Mouse (Mus musculus): ENCODE measurements around the gene Tln2. TPM values are rescaled to one million over a fixed set of nuclear protein-coding genes. Genes with fewer than 3 reads are reported as not detected.

Gene Tln2
- total RNA-seq, 1 experiment = 20.2 TPM

GRCm38 (mm10) chr9:67573683-67573979, 14.1 kb upstream of the Tln2 start:
- H3K4me1 ChIP-seq (ENCODE audit: control insufficient read depth in 2 of 2, insufficient read depth in 2 of 2, low read length in 2 of 2, poor library complexity in 1 of 2) = peaks cover 0 to 4% of the 10 kb centered on the region in 2 experiments; a peak in 1 of 4 replicates
- no peaks in the 10 kb centered on the region for H3K9me3 ChIP-seq (ENCODE audit: control insufficient read depth, insufficient read depth, low read depth, low read length)
- no peak overlapping the region for H3K27ac ChIP-seq (ENCODE audit: insufficient read depth, low read depth, low read length, poor library complexity, severe bottlenecking)
- H3K36me3 ChIP-seq (ENCODE audit: control insufficient read depth, insufficient read depth, low read length, poor library complexity, severe bottlenecking) = no peaks in the 10 kb centered on the region
- no peak overlapping the region for H3K9ac ChIP-seq (ENCODE audit: insufficient read depth, low read depth, low read length, poor library complexity, severe bottlenecking)
- in situ Hi-C loops (cut with MboI; ENCODE audit: low sequenced_read_pairs in 2 of 2, unreplicated experiment in 2 of 2) = no loop called here
- DNase-seq (ENCODE audit: low read depth, low spot score) = no peak
- TF ChIP-seq HCFC1 (IDR thresholded peaks at IDR 0.05; ENCODE audit: borderline replicate concordance, insufficient read depth, low read length) (no peak), CHD2 (IDR thresholded peaks at IDR 0.05; ENCODE audit: low read depth, low read length) (no peak), ZC3H11A (IDR thresholded peaks at IDR 0.05; ENCODE audit: borderline replicate concordance, low read depth, low read length) (no peak), MAFK (IDR thresholded peaks at IDR 0.05; ENCODE audit: insufficient read depth, low read depth, low read length) (no peak), ZNF384 (IDR thresholded peaks at IDR 0.05; ENCODE audit: low read depth, low read length) (no peak)
- H3K4me3 ChIP-seq (ENCODE audit: insufficient read depth in 1 of 2, low read depth in 1 of 2, low read length in 2 of 2, poor library complexity in 1 of 2, severe bottlenecking in 1 of 2) = no peak overlapping the region

- in situ Hi-C loops (cut with MboI; ENCODE audit: low sequenced_read_pairs in 2 of 2, unreplicated experiment in 2 of 2) = no loop called here
- H3K27ac ChIP-seq (ENCODE audit: insufficient read depth, low read depth, low read length, poor library complexity, severe bottlenecking) = no peak overlapping the region
- no peaks in the 10 kb centered on the region for H3K36me3 ChIP-seq (ENCODE audit: control insufficient read depth, insufficient read depth, low read length, poor library complexity, severe bottlenecking)
- H3K9me3 ChIP-seq (ENCODE audit: control insufficient read depth, insufficient read depth, low read depth, low read length) = no peaks in the 10 kb centered on the region
- TF ChIP-seq MAFK (IDR thresholded peaks at IDR 0.05; ENCODE audit: insufficient read depth, low read depth, low read length) (no peak), HCFC1 (IDR thresholded peaks at IDR 0.05; ENCODE audit: borderline replicate concordance, insufficient read depth, low read length) (no peak), CHD2 (IDR thresholded peaks at IDR 0.05; ENCODE audit: low read depth, low read length) (no peak), ZC3H11A (IDR thresholded peaks at IDR 0.05; ENCODE audit: borderline replicate concordance, low read depth, low read length) (no peak), ZNF384 (IDR thresholded peaks at IDR 0.05; ENCODE audit: low read depth, low read length) (no peak)
- DNase-seq (ENCODE audit: low read depth, low spot score) = no peak
- H3K4me1 ChIP-seq (ENCODE audit: control insufficient read depth in 2 of 2, insufficient read depth in 2 of 2, low read length in 2 of 2, poor library complexity in 1 of 2) = peaks cover 0 to 4% of the 10 kb centered on the region in 2 experiments; a peak in 1 of 4 replicates
- no peak overlapping the region for H3K4me3 ChIP-seq (ENCODE audit: insufficient read depth in 1 of 2, low read depth in 1 of 2, low read length in 2 of 2, poor library complexity in 1 of 2, severe bottlenecking in 1 of 2)
- H3K9ac ChIP-seq (ENCODE audit: insufficient read depth, low read depth, low read length, poor library complexity, severe bottlenecking) = no peak overlapping the region
These were observed 13.5 kb upstream of the Tln2 start for GRCm38 (mm10) chr9:67572790-67573682.

GRCm38 (mm10) chr9:67565801-67566258, 6.3 kb upstream of the Tln2 start:
- TF ChIP-seq CHD2 (IDR thresholded peaks at IDR 0.05; ENCODE audit: low read depth, low read length) = no peak
- TF ChIP-seq ZC3H11A (IDR thresholded peaks at IDR 0.05; ENCODE audit: borderline replicate concordance, low read depth, low read length) = no peak
- TF ChIP-seq MAFK (IDR thresholded peaks at IDR 0.05; ENCODE audit: insufficient read depth, low read depth, low read length) = no peak
- H3K36me3 ChIP-seq (ENCODE audit: control insufficient read depth, insufficient read depth, low read length, poor library complexity, severe bottlenecking) = no peaks in the 10 kb centered on the region
- H3K27ac ChIP-seq (ENCODE audit: insufficient read depth, low read depth, low read length, poor library complexity, severe bottlenecking) = no peak overlapping the region
- no peak overlapping the region for H3K4me3 ChIP-seq (ENCODE audit: insufficient read depth in 1 of 2, low read depth in 1 of 2, low read length in 2 of 2, poor library complexity in 1 of 2, severe bottlenecking in 1 of 2)
- DNase-seq (ENCODE audit: low read depth, low spot score) = no peak
- in situ Hi-C loops (cut with MboI; ENCODE audit: low sequenced_read_pairs in 2 of 2, unreplicated experiment in 2 of 2) = no loop called here
- no peaks in the 10 kb centered on the region for H3K9me3 ChIP-seq (ENCODE audit: control insufficient read depth, insufficient read depth, low read depth, low read length)
- peaks cover 2% of the 10 kb centered on the region in 2 experiments; a peak in 2 of 4 replicates for H3K4me1 ChIP-seq (ENCODE audit: control insufficient read depth in 2 of 2, insufficient read depth in 2 of 2, low read length in 2 of 2, poor library complexity in 1 of 2)
- no peak overlapping the region for H3K9ac ChIP-seq (ENCODE audit: insufficient read depth, low read depth, low read length, poor library complexity, severe bottlenecking)

DNA sequence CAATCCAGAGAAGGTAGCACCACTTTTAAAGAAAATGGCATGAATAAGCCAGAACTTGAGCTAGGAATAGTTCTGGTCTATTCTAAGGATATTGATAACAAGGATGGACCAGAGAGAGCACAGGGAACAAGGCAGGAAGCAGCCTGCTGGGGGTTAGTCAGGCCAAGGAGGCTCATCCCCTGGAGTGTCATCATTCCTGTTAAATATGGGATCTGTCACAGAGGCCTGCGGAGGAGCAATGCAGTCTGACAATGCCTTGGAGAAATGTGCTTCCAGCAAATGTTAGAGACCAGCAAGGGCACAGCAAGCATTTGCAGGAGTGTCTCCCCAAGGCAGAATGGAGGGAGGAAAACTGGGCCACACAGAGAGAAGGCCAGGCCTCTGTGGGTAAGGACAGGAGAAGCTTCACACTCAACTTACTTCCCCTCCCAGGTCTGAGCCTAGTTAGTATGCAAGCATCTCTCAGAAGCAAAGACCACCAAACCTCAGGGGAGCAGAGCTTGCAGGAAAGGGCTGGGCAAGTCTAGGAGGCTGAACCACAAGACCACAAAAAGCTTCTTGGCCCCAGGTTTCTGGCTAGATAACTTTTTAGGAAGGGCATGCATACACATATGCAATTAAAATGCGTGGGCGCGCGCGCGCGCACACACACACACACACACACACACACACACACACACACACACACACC, 9.5 kb downstream of the Tln2 start:
- Histone ChIP-seq H3K36me3 (ENCODE audit: control insufficient read depth, insufficient read depth, low read length, poor library complexity, severe bottlenecking) (no peaks in the 10 kb centered on the region; the same call in 1 of the 2 replicates), H3K27ac (ENCODE audit: insufficient read depth, low read depth, low read length, poor library complexity, severe bottlenecking) (peak overlapping the region; percentile 17; the same call in 1 of the 2 replicates), H3K4me3 (ENCODE audit: insufficient read depth in 1 of 2, low read depth in 1 of 2, low read length in 2 of 2, poor library complexity in 1 of 2, severe bottlenecking in 1 of 2) (no peak overlapping the region), H3K9ac (ENCODE audit: insufficient read depth, low read depth, low read length, poor library complexity, severe bottlenecking) (no peak overlapping the region), H3K9me3 (ENCODE audit: control insufficient read depth, insufficient read depth, low read depth, low read length) (no peaks in the 10 kb centered on the region), H3K4me1 (ENCODE audit: control insufficient read depth in 2 of 2, insufficient read depth in 2 of 2, low read length in 2 of 2, poor library complexity in 1 of 2) (peaks cover 12 to 13% of the 10 kb centered on the region in 2 experiments)
- in situ Hi-C loops (cut with MboI; ENCODE audit: low sequenced_read_pairs in 2 of 2, unreplicated experiment in 2 of 2) = no loop called here
- no peak for TF ChIP-seq HCFC1 (IDR thresholded peaks at IDR 0.05; ENCODE audit: borderline replicate concordance, insufficient read depth, low read length)
- no peak for TF ChIP-seq ZNF384 (IDR thresholded peaks at IDR 0.05; ENCODE audit: low read depth, low read length)
- TF ChIP-seq MAFK (IDR thresholded peaks at IDR 0.05; ENCODE audit: insufficient read depth, low read depth, low read length) = no peak
- no peak for TF ChIP-seq CHD2 (IDR thresholded peaks at IDR 0.05; ENCODE audit: low read depth, low read length)
- no peak for TF ChIP-seq ZC3H11A (IDR thresholded peaks at IDR 0.05; ENCODE audit: borderline replicate concordance, low read depth, low read length)
- no peak for DNase-seq (ENCODE audit: low read depth, low spot score)

Measured in ES-E14 (cell line).